Mouse (Mus musculus) liver, adult 2 months (tissue): Measurements from ENCODE around the gene Rce1.

Source experiments
- CTCF ChIP-seq: fragments of 200-500 bp; IDR thresholded peaks from 2 replicates; pipeline ENCODE4 v1.5.1; 2011; ENCODE audit warnings: low read depth, low read length, control low read depth
- POLR2A ChIP-seq: fragments of 200-500 bp; IDR thresholded peaks from 2 replicates; pipeline ENCODE4 v1.6.1; 2011; ENCODE audit warnings: low read length, control low read depth; ENCODE audit not compliant: insufficient read depth; ENCODE audit errors: extremely low read depth

DNA sequence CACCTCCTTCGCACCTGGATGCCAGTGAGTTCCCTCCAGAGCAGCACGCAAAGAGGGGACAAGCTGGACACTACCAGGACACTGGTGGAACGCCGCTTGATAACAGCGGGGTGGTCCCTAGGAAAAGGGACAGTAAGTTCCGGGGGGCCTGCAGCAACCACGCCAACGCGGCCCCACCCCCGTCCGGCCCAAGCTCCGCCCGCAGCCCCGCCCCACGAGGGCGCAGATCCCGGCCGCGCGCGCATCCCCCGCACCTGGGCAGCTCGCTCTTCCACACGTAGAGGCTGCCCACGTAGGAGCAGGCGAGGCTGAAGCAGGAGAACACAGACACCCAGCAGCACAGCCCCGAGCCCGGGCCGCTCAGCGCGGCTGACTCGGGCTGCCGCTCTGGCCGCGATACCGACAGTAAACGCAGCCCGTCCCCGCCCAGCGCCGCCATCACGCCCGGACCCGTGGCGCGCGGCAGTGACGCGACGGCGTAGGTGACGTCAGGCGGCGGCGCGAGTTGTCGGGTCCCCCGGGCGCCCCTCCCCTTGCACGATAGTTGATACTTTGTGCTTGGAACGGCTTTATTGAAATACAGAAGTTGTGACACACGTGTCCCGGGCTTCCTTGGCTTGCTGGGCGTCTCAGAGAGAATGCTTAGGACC, at the start of gene Rce1:
- no peak for TF ChIP-seq CTCF
- peak; percentile 28; the same call in 1 of the 2 replicates for TF ChIP-seq POLR2A
